Mouse (Mus musculus) heart, postnatal 0 days (tissue): ENCODE measurements at regions not wholly inside any gene's neighbourhood (a gene's known extent, or its start where the extent isn't known, plus 50 kb on each side); places are given as distances from the start of the nearest gene placed in this dataset.

Experiments used
- ATAC-seq: fragments of 200-750 bp; cut with Nextera tagmentation; 2 replicates; pipeline ENCODE4 v1.8.0; 2017; ENCODE audit warnings: low read depth, moderate number of reproducible peaks, moderate library complexity; ENCODE audit not compliant: insufficient read depth
- DNase-seq: peaks from one replicate; pipeline ENCODE4 v3.0.0-alpha.2; 2016; ENCODE audit warnings: low spot score
- H3K27ac ChIP-seq: fragments of 300-500 bp; sonication (generic); 2 replicates; pipeline ENCODE4 v1.5.1; 2014; ENCODE audit warnings: low read depth, mild to moderate bottlenecking
- H3K27me3 ChIP-seq: fragments of 300-500 bp; sonication (generic); 2 replicates; pipeline ENCODE4 v1.6.1; 2014; ENCODE audit warnings: low read length, mixed read lengths; ENCODE audit not compliant: control insufficient read depth, insufficient read depth
- H3K36me3 ChIP-seq: fragments of 300-500 bp; sonication (generic); replicated peaks from 2 replicates; pipeline ENCODE4 v1.6.1; 2014; ENCODE audit warnings: low read length, mixed read lengths; ENCODE audit not compliant: control insufficient read depth, insufficient read depth
- H3K4me1 ChIP-seq: fragments of 300-500 bp; sonication (generic); 2 replicates; pipeline ENCODE4 v1.6.1; 2014; ENCODE audit warnings: antibody characterized with exemption; ENCODE audit not compliant: control insufficient read depth, insufficient read depth
- H3K4me2 ChIP-seq: fragments of 300-500 bp; sonication (generic); 2 replicates; pipeline ENCODE4 v1.6.1; 2014; ENCODE audit warnings: low read depth, mild to moderate bottlenecking, low read length, moderate library complexity
- H3K4me3 ChIP-seq: fragments of 300-500 bp; sonication (generic); 2 replicates; pipeline ENCODE4 v1.5.1; 2014; ENCODE audit warnings: low read depth, low read length
- H3K9ac ChIP-seq: fragments of 300-500 bp; sonication (generic); replicated peaks from 2 replicates; pipeline ENCODE4 v1.6.1; 2014; ENCODE audit warnings: low read depth, low read length, mixed read lengths
- H3K9me3 ChIP-seq: fragments of 300-500 bp; sonication (generic); replicated peaks from 2 replicates; pipeline ENCODE4 v1.6.1; 2016; ENCODE audit warnings: low read length; ENCODE audit not compliant: control insufficient read depth
- CTCF ChIP-seq: IDR thresholded peaks from 2 replicates; pipeline ENCODE4 v1.5.1; 2016; ENCODE audit warnings: antibody characterized with exemption, control low read depth, low read depth
- EP300 ChIP-seq: IDR thresholded peaks from 2 replicates; pipeline ENCODE4 v1.6.1; 2016; ENCODE audit warnings: antibody characterized with exemption, low read depth
- WGBS: fragments of 180-500 bp; shearing (Covaris S2); extraction: QIAGEN DNeasy Blood & Tissue Kit; methylation state at CpG from one replicate; pipeline ENCODE4 v1.1.7; 2014; 5-methylcytosine and 5-hydroxymethylcytosine counted together

DNA sequence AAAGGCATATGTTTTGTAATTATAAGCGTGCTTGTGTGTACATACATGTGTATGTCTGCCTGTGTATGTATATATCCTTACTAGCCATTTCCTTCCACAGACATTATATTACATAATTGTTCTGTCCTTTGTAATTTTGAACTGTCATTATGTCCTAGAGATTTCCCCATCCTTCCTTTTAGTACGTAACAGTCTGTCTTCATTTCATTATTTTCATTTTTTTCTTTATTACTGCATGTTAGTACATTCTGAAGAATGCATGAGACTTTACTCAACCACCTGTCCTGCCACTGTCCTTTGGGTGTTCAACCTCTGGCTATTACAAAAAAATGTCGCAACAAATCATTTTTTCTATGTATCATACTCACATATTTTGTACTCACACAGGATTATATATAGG lies 292.2 kb upstream of the Pik3r1 start:
- H3K9me3 ChIP-seq = no peaks in the 10 kb centered on the region
- H3K27me3 ChIP-seq = no peaks in the 10 kb centered on the region
- no peak for ATAC-seq
- H3K9ac ChIP-seq = no peak overlapping the region
- no peak overlapping the region for H3K4me3 ChIP-seq
- H3K4me1 ChIP-seq = no peaks in the 10 kb centered on the region; the same call in 1 of the 2 replicates
- TF ChIP-seq CTCF (no peak), EP300 (no peak)
- H3K36me3 ChIP-seq = no peaks in the 10 kb centered on the region
- H3K27ac ChIP-seq = no peak overlapping the region
- H3K4me2 ChIP-seq = no peak overlapping the region
- DNase-seq = no peak
- 88% methylated on average over 3 of the region's 3 CpGs for WGBS

DNA sequence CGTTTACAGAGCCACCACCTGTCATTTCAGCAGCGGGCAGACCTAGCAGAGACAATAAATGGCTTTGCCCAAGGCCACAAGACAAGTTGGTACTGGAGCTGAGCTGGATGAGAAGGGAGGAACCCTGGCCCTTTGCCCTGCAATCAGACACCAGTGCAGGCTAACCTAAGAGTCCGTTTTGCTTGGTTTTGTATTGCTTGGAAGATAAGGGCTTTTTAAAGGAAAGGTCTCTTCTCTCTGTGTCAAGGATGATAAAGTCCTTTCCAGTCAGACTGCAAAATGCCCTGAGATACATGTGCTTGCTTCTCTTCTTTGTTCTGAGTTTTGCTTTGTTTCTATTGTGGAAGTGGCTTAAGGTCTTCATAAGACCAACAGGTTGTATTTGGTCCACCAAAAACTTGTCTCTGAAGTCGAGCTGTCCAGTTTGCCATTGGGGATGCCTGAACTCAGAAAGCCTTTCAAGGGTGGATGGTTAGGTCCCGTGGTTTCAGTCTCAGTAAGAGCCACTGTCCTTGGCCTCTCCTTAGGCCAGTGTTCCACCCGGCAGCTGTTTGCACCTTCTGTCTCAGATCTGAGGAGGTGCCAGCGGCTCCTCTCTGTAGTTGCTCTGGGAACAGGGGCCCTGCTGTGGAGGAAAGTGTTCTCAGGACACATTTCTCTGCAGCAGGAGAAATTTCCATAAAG lies 296.7 kb upstream of the Pik3r1 start:
- TF ChIP-seq EP300 (no peak), CTCF (no peak)
- Histone ChIP-seq H3K27ac (no peak overlapping the region), H3K9ac (no peak overlapping the region), H3K27me3 (no peaks in the 10 kb centered on the region), H3K9me3 (no peaks in the 10 kb centered on the region), H3K36me3 (no peaks in the 10 kb centered on the region), H3K4me2 (no peak overlapping the region), H3K4me1 (no peaks in the 10 kb centered on the region; the same call in 1 of the 2 replicates), H3K4me3 (no peak overlapping the region)
- no peak for DNase-seq
- WGBS = 50% methylated on average over 7 of the region's 7 CpGs
- ATAC-seq = no peak

DNA sequence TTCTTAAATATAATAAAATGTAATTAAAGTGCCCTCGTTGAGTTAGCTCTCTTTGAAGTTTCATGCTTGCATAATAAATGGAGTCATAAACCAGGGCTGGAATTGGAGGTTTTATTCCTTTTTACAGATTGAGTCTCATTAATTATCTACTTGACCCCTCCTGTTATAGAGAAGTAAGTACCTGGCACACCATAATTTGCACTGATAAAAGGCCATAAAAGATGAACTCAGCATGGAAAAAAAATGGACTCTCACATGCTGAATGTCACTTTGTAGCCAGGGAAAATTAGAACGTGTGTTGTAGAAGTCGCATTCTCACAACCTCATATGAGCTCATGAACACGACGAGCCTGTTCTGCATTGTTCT lies 297.2 kb upstream of the Pik3r1 start:
- Histone ChIP-seq H3K36me3 (no peaks in the 10 kb centered on the region), H3K27ac (no peak overlapping the region), H3K27me3 (no peaks in the 10 kb centered on the region), H3K4me1 (no peaks in the 10 kb centered on the region; the same call in 1 of the 2 replicates), H3K4me3 (no peak overlapping the region), H3K4me2 (no peak overlapping the region), H3K9ac (no peak overlapping the region), H3K9me3 (no peaks in the 10 kb centered on the region)
- no peak for TF ChIP-seq EP300
- no peak for TF ChIP-seq CTCF
- 73% methylated on average over 5 of the region's 5 CpGs for WGBS
- ATAC-seq = no peak
- no peak for DNase-seq

DNA sequence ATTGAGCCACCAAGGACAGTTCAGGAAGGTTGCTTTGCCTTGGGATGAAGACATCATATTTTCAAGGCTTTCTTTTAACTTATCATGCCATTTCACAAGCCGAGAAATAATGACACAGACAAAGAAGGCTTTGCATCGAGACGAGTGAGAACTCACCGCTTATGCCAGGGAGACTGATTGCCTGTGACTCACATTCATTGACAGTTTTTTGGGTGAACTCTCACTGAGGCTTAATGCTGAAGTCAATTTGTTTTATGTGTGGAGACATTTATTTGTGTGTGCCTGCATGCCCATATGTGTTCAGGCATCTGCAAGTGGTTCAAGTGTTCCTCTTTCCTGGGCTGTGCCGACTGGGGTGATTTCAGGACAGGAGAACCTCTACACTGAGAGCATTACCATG lies 297.8 kb upstream of the Pik3r1 start:
- no peak for ATAC-seq
- Histone ChIP-seq H3K9me3 (no peaks in the 10 kb centered on the region), H3K27ac (no peak overlapping the region), H3K9ac (no peak overlapping the region), H3K4me1 (no peaks in the 10 kb centered on the region; the same call in 1 of the 2 replicates), H3K36me3 (no peaks in the 10 kb centered on the region), H3K4me2 (no peak overlapping the region), H3K4me3 (no peak overlapping the region), H3K27me3 (no peaks in the 10 kb centered on the region)
- DNase-seq = no peak
- 75% methylated on average over 5 of the region's 5 CpGs for WGBS
- TF ChIP-seq CTCF = no peak

DNA sequence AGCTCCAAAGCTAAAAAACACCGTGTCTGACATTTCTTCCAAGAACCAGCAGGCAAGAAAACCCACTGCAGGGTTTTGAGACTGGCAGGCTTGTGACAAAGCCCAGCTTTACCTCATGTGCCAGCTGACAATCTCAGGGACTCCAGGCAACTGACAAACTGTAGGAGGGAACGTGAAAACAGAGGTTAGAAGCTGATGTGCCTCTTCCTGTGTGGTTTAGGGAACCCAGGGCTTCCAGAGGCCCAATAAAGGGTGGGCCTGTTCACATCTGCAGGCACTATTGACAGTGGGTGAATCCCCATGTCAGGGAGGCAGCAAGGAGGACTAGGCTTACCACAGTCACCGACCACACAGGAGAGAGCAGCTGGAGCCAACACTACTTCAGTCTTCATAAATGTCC lies 302.7 kb upstream of the Pik3r1 start:
- ATAC-seq (no peak), DNase-seq (no peak)
- no peak overlapping the region for H3K4me2 ChIP-seq
- TF ChIP-seq EP300 (no peak), CTCF (no peak)
- H3K9me3 ChIP-seq = no peaks in the 10 kb centered on the region; the same call in 1 of the 2 replicates
- H3K36me3 ChIP-seq = no peaks in the 10 kb centered on the region
- H3K4me3 ChIP-seq = no peak overlapping the region
- H3K9ac ChIP-seq = no peak overlapping the region
- no peak overlapping the region for H3K27ac ChIP-seq
- H3K4me1 ChIP-seq = no peaks in the 10 kb centered on the region; the same call in 1 of the 2 replicates
- 54% methylated on average over 3 of the region's 3 CpGs for WGBS
- H3K27me3 ChIP-seq = no peaks in the 10 kb centered on the region

DNA sequence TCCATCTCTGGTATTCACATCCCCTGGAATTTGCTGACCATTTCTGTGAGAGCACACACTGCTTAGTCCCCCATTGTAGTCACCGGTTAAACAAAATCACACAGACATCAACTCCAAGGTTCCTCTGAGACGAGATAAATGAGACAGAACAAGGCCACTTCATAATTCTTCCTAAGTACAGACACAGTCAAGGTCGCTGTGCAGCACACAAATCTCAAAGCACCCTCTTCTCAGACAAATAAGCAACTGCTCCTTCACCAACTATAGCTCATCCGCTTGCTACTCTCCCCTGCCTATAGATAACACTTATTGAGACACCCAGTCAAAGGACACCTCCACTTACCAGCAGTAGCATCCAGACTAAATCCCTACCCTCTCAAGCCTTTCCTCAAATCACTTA lies 304.3 kb upstream of the Pik3r1 start:
- Histone ChIP-seq H3K27me3 (no peaks in the 10 kb centered on the region), H3K4me2 (no peak overlapping the region), H3K4me1 (no peaks in the 10 kb centered on the region; the same call in 1 of the 2 replicates), H3K9me3 (no peaks in the 10 kb centered on the region; the same call in 1 of the 2 replicates), H3K9ac (no peak overlapping the region), H3K36me3 (no peaks in the 10 kb centered on the region), H3K27ac (no peak overlapping the region), H3K4me3 (no peak overlapping the region)
- TF ChIP-seq CTCF = no peak
- no peak for TF ChIP-seq EP300
- DNase-seq (no peak), ATAC-seq (no peak)
- 79% methylated on average over 4 of the region's 4 CpGs for WGBS
